Mouse (Mus musculus) v-Abl transformed pro-B cells (cell line): Measurements from ENCODE around the gene Palmd.

Experiments
- in situ Hi-C, 2 experiments: fragments of 400-800 bp; cut with MboI; formaldehyde crosslinking; loops; one replicate each; pipeline ENCODE4 v1.15.1; 2025; ENCODE audit not compliant: unreplicated experiment in 2 of 2

Palmd gene

GRCm38 (mm10) chr3:116968540-116968997 is at the start of gene Palmd:
Gene Palmd (minus strand): TSS chr3:116968987.
- in situ Hi-C loops: no loop called here

- in situ Hi-C loops: no loop called here
Observed at GRCm38 (mm10) chr3:117010182-117010581, 41.4 kb upstream of the Palmd start.

DNA sequence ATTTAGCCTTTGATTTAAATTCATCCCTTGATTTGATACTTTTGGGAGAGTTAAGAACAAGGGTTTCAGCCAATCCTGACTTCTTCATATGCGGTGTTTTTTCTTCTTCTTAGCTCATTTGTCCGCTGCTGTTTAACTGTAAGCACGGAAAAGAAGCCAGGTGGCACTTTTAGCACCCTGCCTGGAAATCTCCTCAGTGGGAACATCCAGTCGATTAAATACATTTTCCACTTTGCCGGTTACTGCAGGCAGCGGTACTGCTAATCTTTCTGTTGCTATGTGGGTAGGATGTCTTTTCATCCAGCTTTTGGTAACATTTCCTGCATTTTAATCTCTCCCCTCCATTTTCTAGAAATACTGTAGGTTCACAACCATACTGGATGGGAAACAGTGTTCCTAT is 38.6 kb upstream of the Palmd start:
- in situ Hi-C loops: no loop called here

GRCm38 (mm10) chr3:117006636-117007035 is 37.8 kb upstream of the Palmd start:
- in situ Hi-C loops: no loop called here

DNA sequence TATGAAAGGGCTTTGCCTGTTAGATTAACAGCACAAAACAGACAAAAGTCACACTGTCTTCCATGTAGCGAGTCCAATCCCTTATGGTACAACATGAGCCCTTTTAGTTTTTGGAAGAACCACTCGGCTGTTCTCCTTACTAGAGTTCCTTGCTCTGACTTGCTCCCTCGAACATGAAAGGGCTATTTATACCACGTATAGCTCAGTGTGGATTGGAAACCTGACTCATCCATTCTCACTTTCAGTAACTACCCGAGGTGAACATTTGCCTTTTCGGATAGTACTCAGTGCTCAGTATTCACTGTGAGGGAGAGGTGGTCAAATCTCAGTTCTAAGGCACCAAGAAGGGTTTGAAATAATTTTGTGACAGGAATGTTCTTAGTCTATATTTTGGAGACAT is 34.6 kb upstream of the Palmd start:
- in situ Hi-C loops: no loop called here

DNA sequence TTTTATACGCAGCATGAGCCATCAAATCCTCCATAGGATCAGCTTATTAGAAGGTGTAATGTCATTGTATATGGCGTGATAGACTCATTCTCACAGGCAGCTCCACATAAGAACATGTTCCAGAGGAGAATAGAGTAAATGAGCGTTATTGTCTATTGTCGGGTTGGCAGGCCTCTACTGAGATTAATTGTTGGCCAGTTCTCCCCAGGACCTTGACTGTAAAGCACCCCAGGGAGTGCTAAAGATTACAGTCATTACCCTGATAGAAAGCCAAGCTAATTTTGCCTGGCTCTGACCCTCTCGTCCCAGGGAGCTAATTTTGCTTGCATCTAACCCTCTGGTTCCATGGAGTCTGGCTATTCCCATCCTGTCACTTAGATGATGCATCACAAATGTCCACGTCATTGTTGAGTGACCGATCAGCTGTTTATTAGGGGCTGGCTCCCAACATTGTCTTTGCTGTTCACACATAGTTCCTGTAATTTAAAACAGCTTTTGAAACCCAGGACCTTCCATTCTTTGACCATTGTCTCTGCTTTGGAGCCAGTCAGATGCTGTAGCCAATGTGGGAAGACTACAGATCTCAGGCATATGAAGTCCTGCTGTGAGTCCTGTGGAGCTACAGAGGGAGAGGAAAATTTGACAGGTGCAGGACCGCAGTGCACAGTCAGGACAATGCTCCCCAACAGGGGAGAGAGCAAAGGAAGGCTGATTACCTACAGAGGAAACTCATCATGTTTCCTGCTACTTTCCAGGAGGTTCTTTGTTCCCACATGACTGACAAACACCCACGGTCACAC is 33.1 kb upstream of the Palmd start:
- in situ Hi-C loops: no loop called here

DNA sequence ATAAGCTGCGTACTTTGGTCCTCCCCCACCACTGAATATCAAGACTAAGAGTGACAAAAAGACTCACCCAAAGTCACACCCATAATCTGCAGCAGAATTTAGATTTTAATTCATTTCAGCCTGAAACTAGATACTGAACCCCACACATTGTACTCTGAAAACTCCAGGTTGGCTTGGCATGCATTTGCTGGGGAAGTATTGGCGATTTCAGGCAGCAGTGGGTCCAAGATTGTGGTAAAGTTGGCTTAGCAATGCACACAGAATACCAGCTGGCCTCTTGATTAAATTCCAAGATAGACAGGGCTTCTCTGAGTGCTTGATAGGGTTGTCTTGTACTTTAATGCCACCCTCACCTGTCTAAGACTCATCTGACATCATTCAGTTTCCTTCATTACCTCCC is 24.2 kb upstream of the Palmd start:
- in situ Hi-C loops: no loop called here

DNA sequence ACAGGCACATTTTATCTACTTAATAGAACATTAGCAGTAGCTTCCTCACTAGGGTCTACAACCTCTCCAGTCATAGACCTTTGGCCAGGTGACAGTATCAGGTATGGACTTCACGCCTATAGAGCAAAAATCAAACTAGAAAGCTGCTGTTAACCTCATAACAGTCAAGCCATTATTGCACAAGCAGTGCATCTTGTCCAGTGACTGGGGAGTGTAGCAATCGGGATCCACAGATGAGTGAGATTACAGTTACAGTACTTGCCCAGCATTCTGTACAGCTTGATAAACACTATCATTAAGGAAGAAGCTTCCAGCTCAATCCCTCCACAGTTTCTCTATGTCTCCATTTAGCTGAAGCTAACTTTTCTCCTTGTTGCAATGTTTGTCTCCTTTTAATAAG is 22.4 kb upstream of the Palmd start:
- in situ Hi-C loops: no loop called here

DNA sequence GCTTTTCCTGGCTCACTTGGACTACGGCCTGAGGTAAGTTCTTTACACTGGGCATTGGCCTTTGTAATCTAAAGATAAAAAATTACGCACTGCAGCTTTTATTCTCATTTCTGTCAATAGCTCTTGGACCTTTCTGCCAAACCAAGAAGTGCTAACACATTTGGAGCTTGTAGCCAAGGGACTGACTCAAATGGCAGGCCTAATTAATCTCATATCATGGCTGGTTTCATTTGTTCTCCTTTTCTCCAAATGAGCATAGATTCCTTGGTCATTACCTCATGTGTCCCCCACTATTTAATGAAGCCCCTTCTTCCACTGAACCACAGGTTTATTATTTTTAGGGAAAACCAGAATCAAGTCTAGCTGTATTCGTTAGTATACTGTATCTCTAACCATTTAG is 19.4 kb upstream of the Palmd start:
- in situ Hi-C loops: no loop called here

GRCm38 (mm10) chr3:116986451-116986850 is 17.7 kb upstream of the Palmd start:
- in situ Hi-C loops: no loop called here

GRCm38 (mm10) chr3:116985741-116986140 is 17.0 kb upstream of the Palmd start:
- in situ Hi-C loops: no loop called here

DNA sequence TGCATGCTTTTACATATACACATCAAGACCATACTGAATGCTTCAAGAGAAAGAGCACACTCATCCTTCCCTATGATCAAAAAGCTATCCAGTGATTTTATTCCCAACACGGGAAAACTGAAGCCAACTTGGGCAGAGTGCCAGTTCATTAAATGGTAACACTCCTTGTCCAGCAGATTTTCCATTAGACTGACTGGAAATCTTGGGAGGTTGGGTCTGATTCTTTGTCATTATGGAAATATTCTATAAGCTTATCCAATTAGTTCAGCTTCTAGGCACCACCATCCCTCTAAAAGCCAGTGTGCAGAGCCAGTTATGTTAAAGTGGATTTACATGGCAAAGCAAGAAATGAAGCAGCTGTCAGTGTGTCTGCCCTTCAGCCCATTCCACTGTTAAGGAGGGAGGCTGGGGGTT is 16.3 kb upstream of the Palmd start:
- in situ Hi-C loops: no loop called here

GRCm38 (mm10) chr3:116981811-116982575 is 13.2 kb upstream of the Palmd start:
- in situ Hi-C loops: no loop called here

DNA sequence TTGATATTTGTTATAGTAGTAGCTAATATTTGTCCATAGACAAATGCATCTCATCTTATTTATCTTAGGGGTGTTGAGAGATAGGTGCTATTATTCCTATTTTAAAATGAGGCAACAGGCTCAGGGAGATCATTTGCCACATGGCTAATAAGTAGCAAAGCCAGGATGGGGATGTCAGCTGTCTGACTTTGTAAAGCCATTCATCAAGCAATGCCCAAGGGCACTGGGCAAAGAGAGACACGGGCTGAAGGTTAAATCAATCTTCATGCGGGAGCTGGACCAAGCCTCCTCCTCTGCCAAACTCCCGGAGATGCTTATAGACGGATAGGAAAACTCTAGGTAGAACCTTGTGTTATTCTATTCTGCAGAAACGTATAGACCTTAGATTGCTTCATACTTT is 999 bp upstream of the Palmd start:
- in situ Hi-C loops: no loop called here

GRCm38 (mm10) chr3:116969003-116969402 is 216 bp upstream of the Palmd start:
- in situ Hi-C loops: no loop called here

- in situ Hi-C loops: no loop called here
Observed at GRCm38 (mm10) chr3:116967967-116968366, 820 bp downstream of the Palmd start, which contains the start of gene 4930455H04Rik. Gene 4930455H04Rik (plus strand): TSS chr3:116968267.

- in situ Hi-C loops: no loop called here
Observed at GRCm38 (mm10) chr3:116967436-116967835, 1.4 kb downstream of the Palmd start.

GRCm38 (mm10) chr3:116966800-116967199 is 2.0 kb downstream of the Palmd start:
- in situ Hi-C loops: no loop called here

- in situ Hi-C loops: no loop called here
Observed at GRCm38 (mm10) chr3:116966225-116966624, 2.6 kb downstream of the Palmd start.

GRCm38 (mm10) chr3:116964426-116964825 is 4.4 kb downstream of the Palmd start:
- in situ Hi-C loops: no loop called here

GRCm38 (mm10) chr3:116963213-116963612 is 5.6 kb downstream of the Palmd start:
- in situ Hi-C loops: no loop called here
